Mouse (Mus musculus) frontal cortex, postnatal 25 days (tissue): Measurements from ENCODE around the gene Nfatc3.
A peak's percentile ranks its signal among the peaks of the same experiment; 100 is the strongest.

Experiments used
- DNase-seq, 2 experiments: peaks; one replicate each; pipeline ENCODE4 v3.0.0; 2022; ENCODE audit warnings: low spot score in 2 of 2

Nfatc3 gene

DNA sequence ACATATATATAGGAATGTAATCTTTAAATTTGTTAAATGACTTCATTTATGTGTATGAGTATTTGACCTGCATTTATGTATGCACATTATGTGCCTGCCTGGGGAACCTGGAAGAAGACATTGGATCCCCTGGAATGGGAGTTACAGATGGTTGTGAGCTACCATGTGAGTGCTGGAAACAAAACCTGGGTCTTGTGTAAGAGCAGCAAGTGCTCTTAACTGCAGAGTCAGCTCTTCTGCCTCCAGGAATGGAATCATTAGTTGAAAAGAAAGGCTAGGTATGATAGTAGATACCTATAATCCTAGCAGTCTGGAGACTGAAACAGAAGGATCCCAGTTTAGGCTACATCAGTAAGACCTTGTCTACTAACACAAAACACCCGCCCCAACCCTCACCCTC lies 67.4 kb downstream of the Nfatc3 start:
- DNase-seq = no peak

DNA sequence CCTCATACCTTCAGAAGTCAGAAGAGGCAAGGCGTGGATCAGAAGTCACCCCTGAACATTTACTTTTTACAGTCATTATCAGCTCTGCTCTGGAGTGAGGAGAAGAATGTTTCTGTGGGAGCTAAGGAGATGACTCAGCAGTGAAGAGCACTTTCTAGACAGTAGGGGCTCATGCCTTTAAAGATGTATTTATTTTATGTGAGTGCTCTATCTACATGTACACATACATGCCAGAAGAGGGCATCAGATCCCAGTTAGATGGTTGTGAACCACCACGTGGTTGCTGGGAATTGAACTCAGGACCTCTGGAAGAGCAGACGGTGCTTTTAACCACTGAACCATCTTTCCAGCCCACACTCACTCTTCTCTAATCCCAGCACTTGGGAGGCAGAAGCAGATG lies 68.4 kb downstream of the Nfatc3 start:
- DNase-seq = no peak

- no peak for DNase-seq
Measured at GRCm38 (mm10) chr8:106127882-106128410, 69.3 kb downstream of the Nfatc3 start.

GRCm38 (mm10) chr8:106129232-106129930 lies 70.7 kb downstream of the Nfatc3 start:
- DNase-seq = no peak

- DNase-seq = no peak
Measured at GRCm38 (mm10) chr8:106129997-106130396, 71.4 kb downstream of the Nfatc3 start.

DNA sequence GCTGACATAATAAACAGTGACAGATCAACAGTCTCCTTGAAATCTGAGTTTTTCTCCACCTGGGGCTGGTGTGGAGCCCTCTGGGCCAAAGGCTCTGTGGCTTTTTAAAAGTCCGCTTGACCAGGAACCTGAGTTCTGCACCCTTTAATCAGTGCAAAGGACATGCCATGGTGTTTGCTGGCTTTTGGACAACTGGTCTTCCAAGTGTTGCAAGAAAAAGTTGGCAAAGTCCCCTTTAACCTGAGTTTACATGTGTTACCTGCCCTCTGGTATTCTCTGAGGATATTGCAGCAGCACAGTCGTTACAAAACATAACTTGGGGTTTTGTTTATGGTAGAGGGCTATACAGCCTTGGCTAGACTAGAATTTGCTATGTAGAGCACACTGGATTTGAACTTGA lies 71.9 kb downstream of the Nfatc3 start:
- DNase-seq = no peak

GRCm38 (mm10) chr8:106131021-106131420 lies 72.4 kb downstream of the Nfatc3 start:
- DNase-seq = no peak

- no peak for DNase-seq
Measured at GRCm38 (mm10) chr8:106131488-106132222, 73.0 kb downstream of the Nfatc3 start.

DNA sequence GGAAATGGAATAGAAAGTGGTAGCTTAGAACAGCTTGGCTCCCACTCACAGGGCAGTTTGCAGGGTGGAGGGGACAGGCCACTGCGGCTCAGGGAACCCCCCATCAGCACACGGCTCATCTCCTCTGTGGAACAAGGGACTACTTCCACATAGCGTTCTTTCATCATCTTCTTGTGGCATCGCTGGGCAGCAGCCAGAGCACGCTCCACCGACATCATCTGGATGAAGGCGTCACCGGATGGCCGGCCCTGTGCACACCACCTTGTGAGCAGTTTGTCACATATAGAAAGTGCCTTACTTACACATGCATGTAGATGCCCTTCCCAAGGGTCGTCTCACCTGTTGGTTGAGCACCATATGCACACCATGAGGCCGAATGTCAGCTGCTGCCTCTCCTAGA lies 73.7 kb downstream of the Nfatc3 start:
- DNase-seq = no peak

DNA sequence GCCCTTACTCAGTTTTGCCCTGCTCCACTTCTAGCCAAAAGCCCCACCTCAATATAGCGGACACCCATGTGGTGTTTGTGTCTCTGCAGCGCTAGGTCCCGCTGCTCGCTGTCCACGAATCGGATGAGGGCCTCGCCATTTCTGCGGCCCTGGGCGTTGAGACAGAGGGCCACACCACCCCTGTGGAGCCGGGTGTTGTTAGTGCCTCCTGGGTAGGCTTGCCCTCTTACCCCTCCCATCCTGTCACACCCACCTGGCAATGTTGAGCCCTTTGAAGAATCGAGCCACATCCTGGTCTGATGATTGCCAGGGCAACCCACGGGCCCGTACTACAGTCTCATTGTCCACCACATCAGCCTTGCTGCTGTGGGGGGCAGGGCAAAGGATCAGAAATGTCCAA lies 74.9 kb downstream of the Nfatc3 start:
- DNase-seq = no peak

GRCm38 (mm10) chr8:106133946-106134345 lies 75.3 kb downstream of the Nfatc3 start:
- DNase-seq = no peak

GRCm38 (mm10) chr8:106134751-106135571 lies 76.3 kb downstream of the Nfatc3 start:
- no peak for DNase-seq

GRCm38 (mm10) chr8:106135672-106136071 lies 77.0 kb downstream of the Nfatc3 start:
- DNase-seq = no peak

GRCm38 (mm10) chr8:106136156-106137130 lies 77.8 kb downstream of the Nfatc3 start, which contains the start of gene Esrp2:
Gene Esrp2, minus strand, starts transcription at chr8:106136974.
- DNase-seq = no peak

- no peak for DNase-seq
Measured at GRCm38 (mm10) chr8:106137218-106137905, 78.7 kb downstream of the Nfatc3 start.

DNA sequence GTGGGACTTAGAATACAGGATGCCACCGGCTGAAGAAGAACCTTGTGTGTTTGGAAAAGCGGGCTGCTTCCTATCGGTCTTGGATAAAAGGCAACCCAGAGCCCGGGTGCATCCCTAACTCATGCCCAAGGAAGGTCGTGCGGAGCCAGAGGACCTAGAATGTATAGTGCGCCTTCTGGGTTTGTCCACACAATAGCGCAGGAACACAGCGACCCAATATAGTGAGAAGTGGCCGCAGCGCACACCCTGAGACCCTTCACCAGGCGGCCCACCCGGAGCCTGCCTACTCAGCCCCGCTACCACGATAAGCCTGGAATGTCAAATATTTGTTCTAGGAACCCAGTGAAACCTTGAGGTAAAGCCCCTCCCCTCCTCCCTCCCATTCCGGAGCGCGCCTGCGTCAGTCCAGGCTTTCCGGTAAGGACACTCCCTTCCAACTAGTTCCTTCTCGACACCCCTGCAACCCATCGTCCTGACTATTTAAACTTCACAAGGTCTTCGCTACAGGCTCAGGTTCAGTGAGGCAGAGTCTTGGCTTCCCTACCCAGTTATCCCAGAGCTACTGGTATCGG lies 79.4 kb downstream of the Nfatc3 start:
- DNase-seq = no peak

DNA sequence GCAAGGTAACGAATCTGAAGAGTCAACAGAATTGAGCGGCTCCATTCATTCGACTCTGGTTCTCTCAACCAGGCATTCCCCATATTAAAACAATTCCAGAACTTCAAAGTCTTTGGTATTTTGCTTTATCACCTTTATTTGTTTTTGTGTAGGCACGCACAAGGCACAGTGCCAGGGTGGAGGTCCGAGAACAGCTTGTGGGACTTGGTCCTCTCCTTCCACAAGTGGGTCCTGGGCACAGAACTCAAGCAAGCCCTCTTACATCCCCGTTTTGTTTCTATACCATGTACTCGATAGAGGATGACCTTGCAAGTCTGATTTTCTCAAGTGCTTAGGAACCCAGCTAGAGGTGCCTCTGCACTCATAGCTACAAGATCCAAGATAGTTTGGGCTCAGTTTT lies 80.0 kb downstream of the Nfatc3 start:
- DNase-seq = no peak

DNA sequence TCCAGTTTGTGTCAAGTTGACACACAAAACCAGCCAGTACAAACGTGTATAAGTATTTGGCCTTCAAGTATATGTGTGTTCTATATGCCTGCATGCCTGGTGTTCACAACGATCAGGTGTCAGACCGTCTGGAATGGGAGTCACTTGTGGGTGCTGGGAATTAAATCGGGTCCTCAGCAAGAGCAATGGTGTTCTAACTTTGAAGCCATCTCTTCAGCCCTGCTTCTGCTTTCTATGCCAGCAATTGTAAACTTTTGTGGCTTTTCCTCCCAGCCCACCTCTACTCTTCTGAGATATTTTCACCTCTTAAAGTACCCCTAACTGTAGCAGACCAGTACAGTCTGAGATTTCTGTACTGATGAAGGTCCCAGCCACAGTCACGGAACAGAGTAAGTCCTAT lies 81.6 kb downstream of the Nfatc3 start:
- no peak for DNase-seq

DNA sequence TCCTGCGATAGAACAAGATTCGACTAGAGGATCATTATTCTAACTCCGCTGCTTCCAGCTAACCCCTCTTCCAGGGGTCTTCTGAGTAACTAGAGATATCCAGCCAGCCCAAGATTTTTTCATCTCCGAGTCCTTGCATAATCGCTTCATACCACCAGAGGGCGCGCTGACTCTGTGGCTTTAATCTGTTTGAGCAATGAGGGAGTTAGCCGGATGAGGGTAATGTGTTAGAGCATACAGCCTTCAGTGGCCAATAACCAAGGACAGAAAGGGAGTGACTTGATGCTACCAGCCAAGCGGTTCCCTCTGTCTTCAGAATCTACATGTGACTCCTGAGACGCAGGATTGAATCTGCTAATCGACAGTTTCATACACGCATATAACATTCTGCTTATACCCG lies 82.1 kb downstream of the Nfatc3 start:
- DNase-seq = peak; percentile 77 to 79

GRCm38 (mm10) chr8:106145331-106145730 lies 86.7 kb downstream of the Nfatc3 start:
- DNase-seq = no peak
